Mouse (Mus musculus): Measurements from ENCODE around the gene Gm10300. TPM values are rescaled to one million over a fixed set of nuclear protein-coding genes. Genes with fewer than 3 reads are reported as not detected.

Gene Gm10300
- under 1 TPM; 0.17 to 0.65 (median 0.40) TPM for total RNA-seq (2022)

DNA sequence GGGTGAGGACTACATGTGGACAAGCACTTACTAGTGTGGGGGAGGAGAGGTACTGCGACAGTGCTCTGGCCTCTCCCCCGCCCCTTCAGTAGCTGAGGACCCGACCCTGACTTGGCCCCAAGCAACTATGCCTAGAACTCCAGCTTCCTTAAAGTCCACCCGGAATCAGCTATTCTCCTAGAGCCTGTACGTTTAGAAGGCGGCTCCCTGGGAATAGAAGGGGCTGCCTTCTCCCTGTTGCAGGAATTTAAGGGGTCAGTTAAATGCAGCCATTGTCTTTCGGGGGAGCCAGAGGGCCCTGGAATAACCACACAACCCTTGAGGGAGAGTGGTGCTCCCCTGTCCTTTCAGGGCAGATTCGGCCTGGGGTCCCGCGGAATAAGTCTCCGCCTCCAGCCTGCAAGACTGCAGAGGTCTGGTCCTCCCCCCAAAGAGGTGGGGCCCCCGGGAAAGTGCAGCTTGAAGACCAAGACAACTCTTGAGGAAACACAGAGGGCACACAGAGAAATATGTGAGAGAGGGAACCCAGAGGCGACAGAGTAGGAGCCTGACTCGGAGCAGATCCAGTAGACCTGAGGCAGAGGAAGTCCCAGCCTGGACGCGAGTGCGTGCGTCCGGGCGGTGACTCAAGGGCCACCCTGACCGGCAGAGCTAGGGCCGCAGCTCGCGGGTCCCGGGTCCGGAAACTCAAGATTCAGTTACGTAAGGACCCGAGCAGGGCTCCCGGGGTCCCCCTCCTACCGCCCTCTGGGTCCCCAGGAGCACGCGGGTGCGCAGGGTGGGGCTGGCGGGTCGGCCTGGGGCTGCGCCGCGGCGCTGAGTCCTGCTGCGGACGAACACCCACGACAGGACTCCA is at the start of gene Gm10300:
Gm10300 (plus strand) TSS at position 621 of the 856 bp plus-strand sequence.
- DNase-seq: peak; percentile 57

DNA sequence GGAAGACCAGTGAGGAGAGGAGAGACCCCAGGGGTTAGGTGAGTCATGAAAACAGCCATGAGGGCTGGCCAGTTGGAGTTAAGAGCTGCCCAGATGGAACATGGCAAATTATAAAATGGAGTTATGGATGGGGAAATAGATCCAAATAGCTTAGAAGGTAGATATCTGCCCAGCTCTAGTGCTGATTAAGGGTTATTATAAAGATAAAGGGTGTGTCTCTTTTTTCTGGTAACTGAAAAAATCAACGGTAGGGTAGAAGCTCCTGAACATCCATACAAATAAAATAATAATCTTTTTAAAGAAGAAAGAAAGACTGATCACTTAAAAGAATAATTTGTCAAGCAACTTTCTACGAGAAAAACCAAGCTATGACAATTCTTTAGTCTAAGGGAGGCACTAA is 49.2 kb upstream of the Gm10300 start:
- no peak for DNase-seq

DNA sequence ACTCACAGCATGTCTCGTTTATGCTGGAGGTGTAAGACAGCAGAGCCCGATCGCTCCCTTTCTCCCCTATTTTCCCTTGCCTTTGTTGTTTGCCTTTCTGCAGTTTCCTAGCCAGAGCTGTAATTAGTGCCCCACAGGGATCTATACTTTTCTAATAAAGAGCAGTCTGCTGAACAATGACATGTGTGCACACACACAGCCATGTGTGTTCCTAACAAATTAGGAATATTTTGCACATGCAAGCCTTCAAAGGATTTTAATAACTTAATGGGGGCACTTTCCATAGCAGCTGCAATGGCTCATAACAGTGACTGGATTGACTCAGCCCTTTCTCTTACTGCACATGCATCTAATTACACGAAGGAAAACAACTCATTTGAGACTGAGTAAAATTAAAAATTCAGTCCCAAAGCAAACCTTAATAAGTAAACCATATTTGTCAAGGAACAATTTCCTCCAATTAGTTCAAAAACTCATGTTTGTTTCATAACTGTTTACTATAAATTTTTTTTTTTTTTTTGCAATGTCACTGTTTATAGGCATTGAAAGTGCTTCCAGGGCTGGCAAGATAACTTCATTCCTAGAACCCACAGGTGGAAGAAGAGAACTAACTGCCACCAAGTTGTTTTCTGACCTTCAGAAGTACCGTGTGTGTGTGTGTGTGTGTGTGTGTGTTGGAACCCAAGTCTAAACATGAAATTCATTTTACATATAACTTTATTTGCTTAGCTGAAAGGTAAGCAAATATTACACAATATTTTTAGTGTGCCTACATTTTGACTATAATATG is 48.6 kb upstream of the Gm10300 start:
- no peak for DNase-seq

DNA sequence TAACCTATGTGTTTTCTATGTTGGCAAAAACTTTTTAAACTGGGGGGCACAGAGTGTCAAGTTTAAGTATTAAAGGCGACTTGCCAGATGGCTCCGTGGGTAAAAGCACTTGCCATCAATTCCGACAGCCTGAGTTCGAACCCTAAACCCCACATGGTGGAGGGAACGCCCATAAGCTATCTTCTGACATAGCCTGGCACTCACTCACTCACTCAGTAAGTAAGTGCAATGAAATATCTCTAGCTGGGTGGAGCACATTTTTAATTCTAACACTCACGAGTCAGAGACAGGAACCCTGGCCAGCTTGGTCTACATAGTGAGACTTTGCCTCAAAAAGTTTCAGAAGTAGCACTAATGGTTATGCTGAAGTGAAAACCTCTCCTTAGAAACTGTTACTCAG is 47.3 kb upstream of the Gm10300 start:
- no peak for DNase-seq

DNA sequence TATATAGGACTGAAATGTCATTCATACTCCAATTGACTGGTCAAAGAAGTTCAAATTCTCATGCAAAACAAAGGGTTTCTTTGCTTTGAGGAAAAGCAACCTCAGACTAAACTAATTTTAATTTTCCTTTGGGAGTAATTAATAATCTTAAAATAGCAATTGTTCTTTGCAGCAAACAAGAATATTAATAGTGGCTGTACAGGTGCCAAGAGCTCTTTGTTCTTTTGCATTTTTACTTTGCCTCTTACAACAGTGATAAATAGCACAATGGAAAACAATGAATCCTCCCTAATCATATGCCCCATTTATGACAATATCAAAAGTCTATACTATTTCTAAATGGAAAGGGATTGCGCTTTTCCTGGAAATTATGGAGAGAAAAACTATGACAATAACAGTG is 46.7 kb upstream of the Gm10300 start:
- DNase-seq: no peak

DNA sequence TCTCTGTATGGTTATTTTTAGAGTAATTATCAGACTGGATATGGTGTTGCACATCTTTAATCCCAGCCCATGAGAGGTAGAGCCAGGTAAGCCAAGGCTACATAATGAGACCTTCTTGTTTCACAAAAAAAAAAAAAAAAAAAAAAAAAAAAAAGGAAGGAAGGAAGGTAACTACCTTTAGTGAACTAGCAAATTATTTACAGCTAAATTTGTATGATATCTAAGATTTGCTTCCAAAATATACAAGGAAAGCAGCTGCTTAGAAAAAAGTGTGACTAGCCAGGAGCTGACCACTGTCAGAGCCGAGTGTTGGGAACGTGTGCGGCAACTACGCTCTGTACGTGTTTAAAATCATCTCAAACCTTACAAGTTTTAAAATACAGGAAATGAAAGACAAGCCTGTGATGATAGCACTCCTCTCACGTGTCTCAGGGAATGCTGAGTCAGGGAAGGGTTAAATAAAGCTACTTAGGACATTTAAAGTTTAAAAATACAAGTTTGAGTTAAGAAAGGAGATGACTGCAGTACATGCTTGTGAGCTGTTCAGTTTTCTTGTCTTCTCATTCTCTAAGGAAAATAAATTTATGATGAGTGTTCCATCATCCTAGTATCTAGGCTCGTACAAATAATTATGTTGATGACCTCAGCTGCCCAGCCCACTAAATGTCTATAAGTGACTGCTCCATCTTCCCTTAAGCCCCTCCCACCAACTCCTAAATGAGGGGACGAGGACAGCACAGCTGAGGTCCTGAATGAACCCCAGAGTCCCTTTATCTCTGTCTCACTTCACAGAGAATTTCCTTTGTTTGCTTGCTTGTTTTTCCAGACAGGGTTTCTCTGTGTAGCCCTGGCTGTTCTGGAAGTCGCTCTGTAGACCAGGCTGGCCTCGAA is 44.4 kb upstream of the Gm10300 start:
- no peak for DNase-seq

DNA sequence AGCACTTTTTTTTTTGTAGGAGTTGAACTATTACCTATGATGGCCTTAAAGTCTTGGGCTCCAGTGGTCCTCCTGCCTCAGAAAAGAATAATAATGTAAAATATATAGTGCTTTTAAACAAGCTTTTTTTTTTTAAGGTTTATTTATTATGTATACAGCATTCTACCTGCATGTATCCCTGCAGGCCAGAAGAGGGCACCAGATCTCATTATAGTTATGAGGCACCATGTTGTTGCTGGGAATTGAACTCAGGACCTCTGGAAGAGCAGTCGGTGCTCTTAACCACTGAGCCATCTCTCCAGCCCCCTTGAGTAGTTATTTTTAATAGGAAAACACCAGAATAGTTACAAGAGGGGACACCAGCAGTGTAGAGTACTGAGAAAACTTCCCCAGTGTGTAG is 41.3 kb upstream of the Gm10300 start:
- DNase-seq: no peak

DNA sequence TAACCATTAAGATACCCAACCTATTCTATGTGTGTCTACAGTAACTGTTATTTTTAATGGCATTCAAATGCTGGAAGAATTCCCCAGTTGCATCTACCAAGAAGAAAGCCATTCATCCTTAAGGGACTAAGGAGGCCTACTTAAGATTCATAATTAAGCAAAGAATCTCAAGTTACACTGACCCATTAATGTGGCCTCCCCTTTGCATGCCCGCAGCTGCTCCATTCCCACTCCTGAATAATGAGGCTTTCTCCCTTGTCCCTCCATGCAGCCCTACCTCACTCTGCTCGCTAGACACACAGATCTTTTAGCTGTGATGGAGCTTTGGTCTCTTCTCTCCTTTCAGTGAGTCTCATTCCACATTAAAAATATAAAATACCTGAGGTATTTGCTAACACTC is 40.3 kb upstream of the Gm10300 start:
- no peak for DNase-seq

DNA sequence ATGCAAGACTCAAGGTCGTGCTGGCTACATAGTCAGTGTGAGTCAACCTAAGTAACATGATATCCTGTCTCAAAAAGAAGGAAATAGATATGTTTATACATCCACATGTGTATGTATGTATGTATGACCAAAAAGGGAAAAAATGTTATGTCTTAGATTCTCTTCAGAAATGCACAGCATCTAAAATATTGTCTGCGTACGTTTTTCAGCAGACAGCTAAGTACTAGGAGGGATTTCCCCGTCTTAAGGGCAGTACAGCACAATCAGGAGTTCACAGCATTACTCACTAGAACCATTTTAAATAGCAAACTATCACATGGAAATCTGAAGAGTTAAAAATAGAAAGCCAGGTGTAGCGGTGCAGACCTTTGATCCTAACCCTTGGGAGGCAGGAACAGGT is 37.4 kb upstream of the Gm10300 start:
- DNase-seq: no peak

DNA sequence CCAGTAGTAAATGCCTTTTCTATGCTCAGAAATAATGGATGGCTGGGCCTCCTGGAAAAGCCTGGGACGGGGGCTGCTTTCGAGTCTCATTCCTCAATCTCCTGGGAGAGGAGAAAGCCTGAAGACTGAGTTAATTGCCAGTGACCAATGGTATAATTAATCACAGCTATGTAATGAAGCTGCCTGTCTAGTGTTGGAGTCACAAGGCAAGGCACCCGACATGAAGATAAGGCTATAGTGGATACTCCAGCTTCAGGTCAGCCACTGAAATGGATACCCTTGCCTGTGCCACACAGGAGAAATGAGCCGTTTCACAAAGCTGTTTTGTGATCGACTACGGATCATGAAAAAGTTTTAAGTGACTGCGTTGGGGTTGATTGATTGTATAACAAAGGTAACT is 36.5 kb upstream of the Gm10300 start:
- DNase-seq: no peak

DNA sequence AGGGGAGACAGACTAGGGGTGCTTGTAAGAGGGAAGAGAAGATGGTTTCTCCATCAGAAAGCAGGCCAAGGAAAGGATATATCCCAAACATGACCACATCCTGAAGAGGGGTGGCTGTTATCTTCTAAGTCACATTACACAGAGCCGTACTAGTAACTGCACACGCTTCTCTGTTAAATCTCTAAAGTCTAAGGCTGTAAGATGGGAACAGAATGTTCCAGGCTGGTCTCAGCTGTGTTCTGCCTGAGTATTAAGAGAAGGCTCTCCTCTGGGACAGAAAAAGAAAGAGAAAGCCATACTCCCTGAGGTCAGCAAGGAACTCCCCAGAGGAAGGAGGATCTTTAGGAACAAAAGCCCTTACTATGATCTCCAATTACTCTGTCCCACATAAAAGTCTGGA is 35.7 kb upstream of the Gm10300 start:
- no peak for DNase-seq

DNA sequence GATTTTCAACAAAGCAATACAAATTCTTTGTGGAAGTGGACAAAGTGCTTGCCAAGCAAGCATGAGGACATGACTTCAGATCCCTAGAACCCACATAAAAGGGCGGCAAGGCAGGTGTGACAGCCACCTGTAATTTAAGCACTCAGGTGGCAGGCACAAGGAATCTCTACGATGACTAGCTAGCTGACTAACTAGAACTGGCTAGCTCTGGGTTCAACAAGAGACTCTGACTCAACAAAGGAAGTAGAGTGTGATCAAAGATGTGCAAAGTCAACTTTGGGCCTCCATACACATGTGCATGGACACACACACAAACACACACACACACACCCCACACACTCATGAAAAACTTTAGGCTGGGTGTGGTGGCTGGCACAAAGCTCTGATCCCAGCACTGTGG is 35.0 kb upstream of the Gm10300 start:
- no peak for DNase-seq

DNA sequence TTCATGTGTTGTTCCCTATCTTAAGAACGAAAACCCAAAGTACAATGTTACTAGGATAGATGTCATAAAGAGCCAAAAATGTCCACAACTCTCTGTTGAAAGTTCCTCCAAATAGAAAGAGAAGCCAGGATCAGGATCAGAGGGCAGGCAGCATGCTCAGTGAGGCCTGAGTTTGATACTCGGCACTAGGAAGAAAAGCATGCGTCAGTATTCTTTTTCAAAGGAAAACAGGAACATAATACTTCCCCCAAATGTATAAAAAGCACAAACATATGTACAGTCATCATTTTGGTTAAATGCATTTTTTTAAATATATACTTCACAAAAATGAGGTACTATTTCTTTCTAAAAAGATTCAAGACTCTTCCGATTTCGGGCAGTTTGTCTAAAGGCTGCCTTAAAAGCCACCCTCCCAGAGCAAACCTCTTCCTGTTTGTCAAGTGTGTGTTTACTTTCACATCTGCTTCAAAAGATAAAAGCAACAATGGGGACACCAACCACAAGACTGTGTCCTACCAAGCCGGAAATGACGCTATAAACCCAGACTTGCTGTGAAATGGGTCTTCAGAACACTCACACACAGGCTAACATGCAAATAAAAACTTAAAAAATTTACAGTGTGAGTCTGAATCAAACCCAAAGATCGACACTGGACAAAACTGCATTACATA is 34.4 kb upstream of the Gm10300 start:
- no peak for DNase-seq

DNA sequence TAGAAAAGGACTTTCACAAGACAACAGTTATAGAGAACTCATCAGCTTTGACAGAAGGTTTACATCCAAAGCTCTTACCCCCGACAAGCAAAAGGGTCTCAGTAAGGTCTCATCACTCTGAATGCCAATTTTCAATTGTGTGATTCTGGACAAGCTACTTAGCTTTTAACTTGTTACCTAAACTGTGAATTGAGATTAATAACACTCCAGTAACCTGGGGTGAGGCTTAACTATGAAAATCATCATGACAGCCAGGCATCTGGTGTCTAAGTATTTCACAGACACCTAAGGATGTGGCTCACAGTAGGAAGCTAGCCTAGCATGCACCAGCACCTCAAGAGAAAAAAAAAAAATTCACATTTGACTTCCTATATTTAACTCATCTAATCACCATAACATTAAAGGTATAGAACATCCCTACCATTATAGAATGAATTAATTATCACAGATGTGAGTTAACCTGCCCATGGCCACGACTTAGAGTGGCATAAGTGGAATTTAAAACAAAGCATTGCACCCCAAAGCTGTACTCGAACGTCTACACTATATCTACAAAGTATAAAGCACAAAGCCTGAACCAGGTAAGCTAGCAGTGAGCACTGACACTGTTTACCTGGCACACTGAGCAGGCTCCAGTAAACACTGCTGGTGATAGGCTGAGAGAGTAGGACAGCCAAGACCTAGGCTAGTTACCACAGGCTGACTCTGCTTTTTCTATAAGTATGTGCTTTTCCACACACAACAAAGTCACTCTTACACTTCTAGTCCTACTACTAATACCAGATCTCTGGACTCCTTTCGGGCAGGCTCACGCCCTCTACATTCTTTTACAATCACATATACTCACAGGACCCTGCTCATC is 32.8 kb upstream of the Gm10300 start:
- DNase-seq: no peak

DNA sequence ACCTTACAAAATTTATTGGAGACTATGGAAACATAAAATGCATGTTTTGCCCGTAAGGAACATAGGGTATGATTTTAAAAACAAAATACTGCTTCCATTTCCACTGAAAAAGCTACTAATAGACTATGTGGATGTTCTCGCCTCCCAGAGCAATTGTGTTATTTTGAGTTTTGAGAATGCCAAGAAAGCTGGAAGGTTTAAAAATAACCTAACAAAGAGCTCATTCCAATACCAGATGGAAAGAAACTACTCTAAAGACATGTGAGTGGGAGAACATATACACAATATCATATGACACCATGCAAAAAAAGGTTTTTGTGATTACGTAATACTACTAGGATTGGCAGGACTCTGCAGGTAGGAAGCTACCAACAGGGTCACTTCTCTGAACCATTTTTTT is 30.8 kb upstream of the Gm10300 start:
- DNase-seq: no peak

DNA sequence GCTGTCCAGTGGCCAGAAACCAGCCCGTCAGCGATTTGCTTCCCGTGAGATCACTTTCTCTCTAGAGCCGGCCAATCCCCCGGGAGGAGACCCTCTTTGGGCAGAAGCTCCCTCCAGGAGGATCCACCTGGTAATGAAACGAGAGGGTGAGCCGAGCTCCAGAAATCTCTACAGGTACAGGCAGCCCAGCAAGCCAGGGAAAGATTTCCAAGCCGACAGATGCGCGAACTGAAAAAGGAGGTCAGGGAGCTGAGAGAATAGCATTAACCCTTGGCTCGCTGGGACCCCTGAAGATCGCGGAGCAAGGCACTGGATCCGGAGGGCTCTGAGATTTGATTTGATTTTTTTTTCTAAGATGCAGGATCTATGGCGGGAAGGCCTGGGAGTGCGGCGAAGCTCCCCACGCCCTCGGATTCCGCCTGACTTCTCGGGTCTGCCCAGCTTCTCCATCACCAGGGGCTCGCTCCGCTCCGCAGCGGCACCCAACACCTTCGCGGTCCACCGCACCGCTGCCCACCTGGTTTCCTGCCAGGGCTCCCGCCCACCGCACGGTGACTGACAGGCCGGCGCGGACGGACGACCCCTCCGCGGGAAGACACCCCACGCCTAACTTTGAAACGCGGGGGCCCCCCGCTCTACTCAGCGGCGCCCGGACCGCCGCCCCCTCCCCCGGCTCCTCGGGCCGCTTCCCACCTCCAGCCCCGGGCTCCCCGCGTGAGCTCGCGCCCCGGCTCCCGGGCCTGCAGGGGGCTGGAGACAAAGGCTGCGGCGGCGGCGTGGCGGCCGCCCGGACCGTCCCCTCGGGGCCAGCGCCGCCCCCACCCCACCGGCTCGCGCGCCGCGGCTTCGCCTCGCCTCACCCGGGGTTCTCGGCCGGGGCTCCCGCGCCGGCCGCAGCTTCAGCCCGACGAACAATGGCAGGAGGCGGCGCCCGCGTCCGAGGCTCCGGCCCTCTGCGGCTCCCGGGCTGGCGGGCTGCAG is 26.2 kb upstream of the Gm10300 start:
- DNase-seq: no peak

DNA sequence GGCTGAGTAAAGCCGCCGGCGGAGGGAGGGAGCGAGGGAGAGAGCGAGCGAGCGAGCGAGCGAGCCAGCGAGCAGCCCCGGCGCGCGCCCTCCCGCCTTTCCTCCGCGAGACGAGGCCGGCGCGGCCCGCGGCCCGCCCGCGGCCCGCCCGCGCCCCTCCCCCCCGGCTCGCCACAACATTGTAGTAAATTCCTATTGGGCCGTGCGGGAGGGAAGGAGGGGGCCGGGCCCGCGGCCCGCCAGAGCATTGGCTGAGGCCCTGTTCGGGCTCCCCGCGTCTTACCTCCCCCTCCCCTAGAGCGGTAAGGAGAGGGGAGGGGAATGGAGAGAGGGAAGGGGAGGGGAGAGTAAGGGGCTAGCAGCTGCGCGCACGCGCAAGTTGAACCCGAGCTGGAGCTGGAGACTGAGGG is 25.5 kb upstream of the Gm10300 start:
- peak; percentile 86 for DNase-seq

DNA sequence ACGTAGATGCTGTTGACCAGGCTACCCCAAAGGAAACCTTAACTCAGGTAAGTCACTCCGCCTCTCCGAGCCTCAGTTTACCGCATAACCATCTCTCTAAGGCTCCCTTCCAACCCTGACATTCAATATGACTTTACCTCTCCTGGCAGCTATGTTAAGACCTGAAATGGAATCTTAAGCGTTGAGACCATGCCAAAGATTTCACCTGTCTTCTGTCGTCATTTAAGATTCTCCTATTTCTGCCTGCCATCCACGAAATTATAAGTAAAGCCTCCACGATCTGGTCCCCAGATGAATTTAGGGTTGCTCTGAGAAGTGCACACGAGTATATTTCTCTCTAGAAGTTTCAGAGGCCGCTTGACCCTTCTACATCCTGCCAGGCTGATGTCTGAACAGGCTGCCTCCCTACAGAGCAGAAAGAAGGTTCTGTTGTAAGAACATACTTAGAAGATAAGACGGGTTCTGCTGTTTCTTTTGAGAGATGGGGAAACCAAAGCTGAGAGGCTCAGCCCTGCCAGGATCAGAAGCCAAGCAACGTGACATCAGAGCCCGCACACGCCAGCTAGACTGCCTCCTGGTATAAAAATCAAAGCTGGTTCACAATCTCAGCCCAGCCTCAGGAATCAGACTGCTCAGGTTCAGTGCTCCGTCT is 24.8 kb upstream of the Gm10300 start:
- no peak for DNase-seq

Measured in adrenal gland, adult 8-10 months (tissue).